Mouse (Mus musculus) midbrain, postnatal 0 days (tissue): Measurements from ENCODE around the gene Gm35549. TPM values are rescaled to one million over a fixed set of nuclear protein-coding genes. Genes with fewer than 3 reads are reported as not detected.

Source experiments
- ATAC-seq: fragments of 200-750 bp; cut with Nextera tagmentation; 2 replicates; pipeline ENCODE4 v1.8.0; 2017; ENCODE audit warnings: moderate number of reproducible peaks, mild to moderate bottlenecking, moderate TSS enrichment, moderate library complexity; ENCODE audit not compliant: low FRiP score
- DNase-seq: peaks from one replicate; pipeline ENCODE4 v3.0.0-alpha.2; 2015; ENCODE audit warnings: low spot score
- H3K27ac ChIP-seq: fragments of 300-500 bp; sonication (generic); 2 replicates; pipeline ENCODE4 v1.5.1; 2014; ENCODE audit warnings: low read depth, mild to moderate bottlenecking, low read length, mixed read lengths
- H3K27me3 ChIP-seq: fragments of 300-500 bp; sonication (generic); 2 replicates; pipeline ENCODE4 v1.6.1; 2014; ENCODE audit warnings: low read length, control low read depth, mixed read lengths; ENCODE audit not compliant: insufficient read depth
- H3K36me3 ChIP-seq: fragments of 300-500 bp; sonication (generic); 2 replicates; pipeline ENCODE4 v1.6.1; 2014; ENCODE audit warnings: low read length, control low read depth, mixed read lengths; ENCODE audit not compliant: insufficient read depth
- H3K4me1 ChIP-seq: fragments of 300-500 bp; sonication (generic); 2 replicates; pipeline ENCODE4 v1.6.1; 2014; ENCODE audit warnings: mild to moderate bottlenecking, control low read depth, antibody characterized with exemption, low read length, mixed read lengths; ENCODE audit not compliant: insufficient read depth
- H3K4me2 ChIP-seq: fragments of 300-500 bp; sonication (generic); 2 replicates; pipeline ENCODE4 v1.6.1; 2014; ENCODE audit warnings: low read depth, mild to moderate bottlenecking, low read length, mixed read lengths; ENCODE audit not compliant: poor library complexity, severe bottlenecking
- H3K4me3 ChIP-seq: fragments of 300-500 bp; sonication (generic); 2 replicates; pipeline ENCODE4 v1.5.1; 2014; ENCODE audit warnings: low read depth, mild to moderate bottlenecking, low read length, moderate library complexity
- H3K9ac ChIP-seq: fragments of 300-500 bp; sonication (generic); replicated peaks from 2 replicates; pipeline ENCODE4 v1.6.1; 2014; ENCODE audit warnings: mild to moderate bottlenecking, low read length, moderate library complexity, mixed read lengths; ENCODE audit not compliant: poor library complexity, severe bottlenecking
- H3K9me3 ChIP-seq: fragments of 300-500 bp; sonication (generic); 2 replicates; pipeline ENCODE4 v1.6.1; 2016; ENCODE audit warnings: low read length, control low read depth
- CTCF ChIP-seq: IDR thresholded peaks from 2 replicates; pipeline ENCODE4 v1.5.1; 2016; ENCODE audit warnings: antibody characterized with exemption, mild to moderate bottlenecking
- WGBS: fragments of 180-500 bp; shearing (Covaris S2); extraction: QIAGEN DNeasy Blood & Tissue Kit; methylation state at CpG from one replicate; pipeline ENCODE4 v1.1.7; 2014; 5-methylcytosine and 5-hydroxymethylcytosine counted together
- polyA plus RNA-seq: library from polyadenylated mRNA; unstranded; fragments of >200 nt; fragmentation: Nextera tagmentation; extraction: Ambion mirVana; gene quantifications from 2 replicates; pipeline ENCODE4 v1.2.1, GENCODE M21; 2015
- total RNA-seq: library from RNA; depleted of rRNA; stranded (reverse); fragments of >200 nt; gene quantifications from 2 replicates; pipeline ENCODE4 v1.2.3, GENCODE M21; 2014

Gm35549 gene
- total and polyA plus RNA-seq, 2 experiments from 2014 or later: 0.27 TPM; not detected in 1

GRCm38 (mm10) chr9:122823374-122824017, 20.3 kb downstream of the Gm35549 start:
- H3K27me3 ChIP-seq: no peaks in the 10 kb centered on the region
- TF ChIP-seq CTCF: no peak
- H3K36me3 ChIP-seq: peaks cover 40% of the 10 kb centered on the region

GRCm38 (mm10) chr9:122815239-122815851, 28.5 kb downstream of the Gm35549 start:
- ATAC-seq: no peak
- WGBS: 87% methylated on average over 4 of the region's 4 CpGs
- no peak for DNase-seq
- peaks cover 9% of the 10 kb centered on the region; the same call in 1 of the 2 replicates for H3K36me3 ChIP-seq
- no peaks in the 10 kb centered on the region for H3K9me3 ChIP-seq
- no peaks in the 10 kb centered on the region for H3K4me1 ChIP-seq
- TF ChIP-seq CTCF: no peak
- no peak overlapping the region for H3K9ac ChIP-seq
- no peak overlapping the region for H3K27ac ChIP-seq
- no peaks in the 10 kb centered on the region for H3K27me3 ChIP-seq
- H3K4me3 ChIP-seq: no peak overlapping the region
- no peak overlapping the region for H3K4me2 ChIP-seq

More at GRCm38 (mm10) chr9:122823374-122824017, 20.3 kb downstream of the Gm35549 start:
- Histone ChIP-seq H3K4me2 (no peak overlapping the region), H3K9ac (no peak overlapping the region), H3K9me3 (no peaks in the 10 kb centered on the region), H3K4me1 (no peaks in the 10 kb centered on the region), H3K27ac (no peak overlapping the region), H3K4me3 (no peak overlapping the region)
- ATAC-seq (no peak), DNase-seq (no peak)
- 90% methylated on average over 5 of the region's 5 CpGs for WGBS

- no peaks in the 10 kb centered on the region for H3K9me3 ChIP-seq
- no peaks in the 10 kb centered on the region for H3K4me1 ChIP-seq
- TF ChIP-seq CTCF: no peak
- H3K4me3 ChIP-seq: no peak overlapping the region
- ATAC-seq: no peak
- no peak overlapping the region for H3K27ac ChIP-seq
- WGBS: 93% methylated on average over 2 of the region's 2 CpGs
- H3K36me3 ChIP-seq: peaks cover 9% of the 10 kb centered on the region
- H3K27me3 ChIP-seq: no peaks in the 10 kb centered on the region
- H3K9ac ChIP-seq: no peak overlapping the region
- no peak overlapping the region for H3K4me2 ChIP-seq
- DNase-seq: no peak
These were observed 29.1 kb downstream of the Gm35549 start for GRCm38 (mm10) chr9:122814775-122815174.

- 91% methylated on average over 5 of the region's 5 CpGs for whole genome bisulfite sequencing
- Histone ChIP-seq H3K4me1 (no peaks in the 10 kb centered on the region), H3K36me3 (peaks cover 13% of the 10 kb centered on the region), H3K27me3 (no peaks in the 10 kb centered on the region), H3K9ac (no peak overlapping the region), H3K4me2 (no peak overlapping the region), H3K9me3 (no peaks in the 10 kb centered on the region), H3K4me3 (no peak overlapping the region), H3K27ac (no peak overlapping the region)
- TF ChIP-seq CTCF: no peak
- DNase-seq: no peak
- ATAC-seq: no peak
These were observed 31.4 kb downstream of the Gm35549 start for GRCm38 (mm10) chr9:122812386-122812785.

- no peak for DNase-seq
- Histone ChIP-seq H3K9me3 (no peaks in the 10 kb centered on the region), H3K4me1 (peaks cover 4% of the 10 kb centered on the region), H3K9ac (no peak overlapping the region), H3K4me2 (no peak overlapping the region), H3K36me3 (peaks cover 7% of the 10 kb centered on the region), H3K27me3 (no peaks in the 10 kb centered on the region), H3K27ac (no peak overlapping the region), H3K4me3 (no peak overlapping the region)
- 89% methylated on average over 3 of the region's 3 CpGs for WGBS
- no peak for TF ChIP-seq CTCF
- ATAC-seq: no peak
These were observed 33.6 kb downstream of the Gm35549 start for GRCm38 (mm10) chr9:122810212-122810611.

GRCm38 (mm10) chr9:122807186-122807585, 36.6 kb downstream of the Gm35549 start:
- no peak overlapping the region for H3K4me2 ChIP-seq
- DNase-seq: no peak
- H3K4me1 ChIP-seq: peaks cover 4% of the 10 kb centered on the region
- no peak overlapping the region for H3K9ac ChIP-seq
- H3K36me3 ChIP-seq: peaks cover 7% of the 10 kb centered on the region; the same call in 1 of the 2 replicates
- no peak for TF ChIP-seq CTCF
- no peaks in the 10 kb centered on the region for H3K9me3 ChIP-seq
- 97% methylated on average over 2 of the region's 2 CpGs for WGBS
- no peaks in the 10 kb centered on the region for H3K27me3 ChIP-seq
- no peak overlapping the region for H3K4me3 ChIP-seq
- H3K27ac ChIP-seq: no peak overlapping the region
- ATAC-seq: no peak
